Mouse (Mus musculus) lung, embryonic 16.5 days (tissue): ENCODE data around the gene Mmp24. TPM values are rescaled to one million over a fixed set of nuclear protein-coding genes. Genes with fewer than 3 reads are reported as not detected.
A peak's percentile ranks its signal among the peaks of the same experiment; 100 is the strongest.

Experiments
- ATAC-seq: fragments of 200-750 bp; cut with Nextera tagmentation; 2 replicates; pipeline ENCODE4 v1.8.0; 2017; ENCODE audit warnings: low read depth, mild to moderate bottlenecking, moderate library complexity
- H3K27ac ChIP-seq: fragments of 300-500 bp; sonication (generic); 2 replicates; pipeline ENCODE4 v1.5.1; 2014; ENCODE audit warnings: mild to moderate bottlenecking, control low read depth, low read length
- H3K27me3 ChIP-seq: fragments of 300-500 bp; sonication (generic); 2 replicates; pipeline ENCODE4 v1.6.1; 2014; ENCODE audit warnings: low read depth, low read length, mixed read lengths; ENCODE audit not compliant: control insufficient read depth, insufficient read depth
- H3K36me3 ChIP-seq: fragments of 300-500 bp; sonication (generic); 2 replicates; pipeline ENCODE4 v1.6.1; 2014; ENCODE audit warnings: low read length; ENCODE audit not compliant: control insufficient read depth, insufficient read depth
- H3K4me1 ChIP-seq: fragments of 300-500 bp; sonication (generic); replicated peaks from 2 replicates; pipeline ENCODE4 v1.6.1; 2014; ENCODE audit warnings: low read length, mixed read lengths; ENCODE audit not compliant: control insufficient read depth, insufficient read depth
- H3K4me2 ChIP-seq: fragments of 300-500 bp; sonication (generic); 2 replicates; pipeline ENCODE4 v1.6.1; 2014; ENCODE audit warnings: low read depth, low read length, control low read depth
- H3K4me3 ChIP-seq: fragments of 300-500 bp; sonication (generic); 2 replicates; pipeline ENCODE4 v1.5.1; 2014; ENCODE audit warnings: mild to moderate bottlenecking, low read length, control low read depth
- H3K9ac ChIP-seq: fragments of 300-500 bp; sonication (generic); 2 replicates; pipeline ENCODE4 v1.6.1; 2014; ENCODE audit warnings: low read length, control low read depth
- H3K9me3 ChIP-seq: fragments of 300-500 bp; sonication (generic); 2 replicates; pipeline ENCODE4 v1.6.1; 2016; ENCODE audit warnings: low read length; ENCODE audit not compliant: control insufficient read depth
- WGBS: fragments of 180-500 bp; shearing (Covaris S2); extraction: QIAGEN DNeasy Blood & Tissue Kit; methylation state at CpG from one replicate; pipeline ENCODE4 v1.1.7; 2014; 5-methylcytosine and 5-hydroxymethylcytosine counted together
- polyA plus RNA-seq: library from polyadenylated mRNA; unstranded; fragments of >200 nt; fragmentation: Nextera tagmentation; extraction: Ambion mirVana; gene quantifications from 2 replicates; pipeline ENCODE4 v1.2.1, GENCODE M21; 2015

Mmp24 gene
- polyA plus RNA-seq, 1 experiment from 2014 or later: 0.06 TPM

DNA sequence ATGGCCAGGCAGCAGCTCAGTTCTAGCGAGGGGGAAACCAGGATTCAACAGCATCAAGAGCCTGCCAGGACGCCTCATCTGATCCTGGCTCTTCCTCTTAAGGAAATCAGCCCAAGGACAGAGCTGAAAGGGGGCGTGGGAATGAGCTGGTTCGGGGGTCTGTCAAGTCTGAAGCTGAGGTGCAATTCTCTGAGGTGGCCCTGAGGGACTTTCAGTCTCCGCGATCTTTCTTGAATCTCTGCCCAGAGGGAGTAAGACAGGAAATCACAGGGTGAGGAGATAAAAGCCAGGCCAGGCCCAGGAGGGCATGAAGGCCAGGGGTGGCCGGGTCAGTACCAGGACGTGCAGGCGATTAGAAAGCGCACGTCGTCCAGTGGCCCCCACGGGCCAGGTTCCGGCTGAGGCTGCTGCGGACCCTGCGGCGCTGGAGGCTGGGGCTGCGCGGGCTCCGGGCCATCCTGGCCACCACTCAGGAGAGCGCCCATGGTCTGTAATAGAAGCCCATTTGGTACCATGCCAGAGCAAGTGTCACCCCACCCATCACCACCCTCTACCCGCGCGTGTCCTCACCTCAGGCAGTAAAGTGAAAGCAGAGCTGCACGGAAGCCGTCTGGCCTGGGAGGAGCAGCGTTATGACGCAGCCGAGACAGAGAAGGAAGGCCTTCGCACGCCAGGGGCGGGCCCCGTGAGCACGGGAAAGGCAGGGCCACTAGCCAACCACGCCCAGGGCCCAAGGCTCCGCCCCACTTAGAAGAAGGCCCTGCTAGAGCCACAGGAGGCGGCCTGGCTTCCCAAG, 43.7 kb downstream of the Mmp24 start:
- no peaks in the 10 kb centered on the region for H3K9me3 ChIP-seq
- 1% methylated on average over 37 of the region's 37 CpGs for WGBS
- H3K36me3 ChIP-seq: peaks cover 27% of the 10 kb centered on the region
- ATAC-seq: peak; percentile 98
- peak overlapping the region; percentile 85 for H3K27ac ChIP-seq
- H3K4me2 ChIP-seq: peak overlapping the region; percentile 93
- H3K4me1 ChIP-seq: peaks cover 12% of the 10 kb centered on the region
- H3K27me3 ChIP-seq: no peaks in the 10 kb centered on the region
- peak overlapping the region; percentile 90 for H3K9ac ChIP-seq
- peak overlapping the region; percentile 88 for H3K4me3 ChIP-seq

- no peak for ATAC-seq
- Histone ChIP-seq H3K9me3 (no peaks in the 10 kb centered on the region), H3K4me2 (peak within 1 kb of the TSS; percentile 93), H3K4me1 (peaks cover 12% of the 10 kb centered on the region), H3K27me3 (no peaks in the 10 kb centered on the region), H3K36me3 (peaks cover 27% of the 10 kb centered on the region), H3K4me3 (peak within 1 kb of the TSS; percentile 88), H3K9ac (peak within 1 kb of the TSS; percentile 90), H3K27ac (peak within 1 kb of the TSS; percentile 85)
Measured at GRCm38 (mm10) chr2:155819392-155819448, 44.1 kb downstream of the Mmp24 start, which contains the start of gene BC029722. BC029722 (minus strand) TSS chr2:155819426.

- H3K4me3 ChIP-seq: peak overlapping the region; percentile 88
- H3K4me2 ChIP-seq: peak overlapping the region; percentile 45
- peak overlapping the region; percentile 90 for H3K9ac ChIP-seq
- peak overlapping the region; percentile 55 for H3K27ac ChIP-seq
- H3K9me3 ChIP-seq: no peaks in the 10 kb centered on the region
- H3K27me3 ChIP-seq: no peaks in the 10 kb centered on the region
- 0 out of 2 replicates have a peak, but pooled peaks have one; percentile 0 for ATAC-seq
- WGBS: 56% methylated on average over 6 of the region's 6 CpGs
- H3K36me3 ChIP-seq: peaks cover 27% of the 10 kb centered on the region
- H3K4me1 ChIP-seq: peaks cover 12% of the 10 kb centered on the region
Measured at GRCm38 (mm10) chr2:155819449-155820251, 44.5 kb downstream of the Mmp24 start.

- H3K4me2 ChIP-seq: no peak overlapping the region
- H3K27me3 ChIP-seq: no peaks in the 10 kb centered on the region
- no peaks in the 10 kb centered on the region for H3K9me3 ChIP-seq
- no peak overlapping the region for H3K9ac ChIP-seq
- WGBS: 91% methylated on average over 5 of the region's 5 CpGs
- H3K27ac ChIP-seq: no peak overlapping the region
- H3K4me3 ChIP-seq: no peak overlapping the region
- no peak for ATAC-seq
- peaks cover 27% of the 10 kb centered on the region for H3K36me3 ChIP-seq
- H3K4me1 ChIP-seq: peaks cover 19% of the 10 kb centered on the region
Measured at GRCm38 (mm10) chr2:155820779-155821178, 45.6 kb downstream of the Mmp24 start.

DNA sequence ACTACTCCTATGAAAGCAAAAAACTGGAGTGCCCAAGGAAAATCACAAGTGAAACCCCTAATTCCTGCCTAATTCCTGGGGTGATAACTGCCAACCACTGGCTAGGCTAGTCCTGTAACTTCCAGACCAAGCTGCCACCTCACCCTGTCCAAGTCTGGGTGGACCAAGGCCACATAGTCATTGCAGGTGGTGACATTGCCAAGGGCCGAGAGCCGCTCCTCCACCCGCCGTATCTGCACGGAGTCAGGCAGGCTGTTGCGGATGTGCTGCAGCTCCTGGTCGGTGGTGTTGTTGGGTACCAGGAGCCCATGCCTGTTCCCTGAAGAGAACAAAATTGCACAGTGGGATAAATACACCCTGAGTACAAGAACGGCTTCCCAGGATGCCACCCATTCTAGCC, 48.6 kb downstream of the Mmp24 start:
- no peak for ATAC-seq
- peaks cover 14% of the 10 kb centered on the region for H3K4me1 ChIP-seq
- no peaks in the 10 kb centered on the region for H3K9me3 ChIP-seq
- H3K36me3 ChIP-seq: peaks cover 27% of the 10 kb centered on the region
- no peak overlapping the region for H3K4me2 ChIP-seq
- no peak overlapping the region for H3K4me3 ChIP-seq
- 94% methylated on average over 8 of the region's 8 CpGs for WGBS
- no peaks in the 10 kb centered on the region for H3K27me3 ChIP-seq
- no peak overlapping the region for H3K9ac ChIP-seq
- no peak overlapping the region for H3K27ac ChIP-seq

DNA sequence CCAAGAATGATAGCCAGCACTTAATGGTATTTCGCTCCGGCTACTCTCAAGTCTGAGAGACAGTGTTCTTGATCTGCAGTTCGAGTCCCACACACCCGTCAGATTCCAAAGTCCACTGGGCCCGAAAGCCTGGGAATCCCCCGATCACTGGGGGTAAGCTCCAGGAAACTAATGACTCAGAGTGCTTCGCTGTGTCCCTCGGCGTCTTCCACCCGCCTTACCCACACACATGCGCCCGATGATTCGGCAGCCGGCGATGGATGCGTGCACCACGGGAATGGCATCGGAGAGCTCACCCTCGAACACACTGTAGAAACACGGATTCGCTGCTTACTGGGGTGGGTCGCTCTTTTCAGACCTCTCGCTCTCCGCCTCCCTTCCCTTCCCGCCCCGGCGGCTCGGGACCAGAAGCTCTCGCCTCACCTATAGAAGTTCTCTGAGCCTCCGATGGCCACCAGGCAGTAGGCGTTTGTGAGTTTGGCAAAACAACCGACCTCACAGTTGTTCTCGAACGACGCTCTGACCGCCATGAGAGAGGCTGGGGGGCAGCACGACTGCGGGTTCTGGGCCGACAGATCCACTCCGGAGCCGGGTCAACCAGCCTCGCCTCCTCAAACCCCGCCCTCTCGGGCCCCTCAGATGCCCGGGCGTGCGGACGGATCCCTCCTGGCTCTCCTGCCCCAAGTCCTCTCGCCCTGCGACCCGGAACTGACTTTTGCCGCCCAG, 50.9 kb downstream of the Mmp24 start:
- Histone ChIP-seq H3K4me1 (peaks cover 14% of the 10 kb centered on the region), H3K9me3 (no peaks in the 10 kb centered on the region), H3K4me3 (peak overlapping the region; percentile 97), H3K4me2 (peak overlapping the region; percentile 91), H3K36me3 (peaks cover 18% of the 10 kb centered on the region), H3K9ac (peak overlapping the region; percentile 90), H3K27me3 (no peaks in the 10 kb centered on the region), H3K27ac (peak overlapping the region; percentile 89)
- ATAC-seq: peak; percentile 10
- WGBS: 1% methylated on average over 52 of the region's 52 CpGs

GRCm38 (mm10) chr2:155826630-155827424, 51.7 kb downstream of the Mmp24 start, which contains the start of gene Eif6:
Eif6 (minus strand) TSS chr2:155826925.
- Histone ChIP-seq H3K36me3 (peaks cover 14% of the 10 kb centered on the region), H3K9me3 (no peaks in the 10 kb centered on the region), H3K4me1 (peaks cover 14% of the 10 kb centered on the region), H3K4me2 (peak within 1 kb of the TSS; percentile 91), H3K27me3 (no peaks in the 10 kb centered on the region), H3K27ac (peak within 1 kb of the TSS; percentile 89), H3K9ac (peak within 1 kb of the TSS; percentile 90), H3K4me3 (peak within 1 kb of the TSS; percentile 97)
- ATAC-seq: peak; percentile 96
- WGBS: 2% methylated on average over 27 of the region's 27 CpGs

GRCm38 (mm10) chr2:155830841-155831240, 55.7 kb downstream of the Mmp24 start:
- H3K27ac ChIP-seq: no peak overlapping the region
- H3K4me1 ChIP-seq: peaks cover 6% of the 10 kb centered on the region
- ATAC-seq: no peak
- 90% methylated on average over 8 of the region's 8 CpGs for whole genome bisulfite sequencing
- no peak overlapping the region for H3K9ac ChIP-seq
- no peaks in the 10 kb centered on the region for H3K9me3 ChIP-seq
- H3K27me3 ChIP-seq: no peaks in the 10 kb centered on the region
- no peak overlapping the region for H3K4me3 ChIP-seq
- H3K36me3 ChIP-seq: no peaks in the 10 kb centered on the region
- no peak overlapping the region for H3K4me2 ChIP-seq
